31 mouse cellular contexts compared by ENCODE assay signal in the genomic region with DNA sequence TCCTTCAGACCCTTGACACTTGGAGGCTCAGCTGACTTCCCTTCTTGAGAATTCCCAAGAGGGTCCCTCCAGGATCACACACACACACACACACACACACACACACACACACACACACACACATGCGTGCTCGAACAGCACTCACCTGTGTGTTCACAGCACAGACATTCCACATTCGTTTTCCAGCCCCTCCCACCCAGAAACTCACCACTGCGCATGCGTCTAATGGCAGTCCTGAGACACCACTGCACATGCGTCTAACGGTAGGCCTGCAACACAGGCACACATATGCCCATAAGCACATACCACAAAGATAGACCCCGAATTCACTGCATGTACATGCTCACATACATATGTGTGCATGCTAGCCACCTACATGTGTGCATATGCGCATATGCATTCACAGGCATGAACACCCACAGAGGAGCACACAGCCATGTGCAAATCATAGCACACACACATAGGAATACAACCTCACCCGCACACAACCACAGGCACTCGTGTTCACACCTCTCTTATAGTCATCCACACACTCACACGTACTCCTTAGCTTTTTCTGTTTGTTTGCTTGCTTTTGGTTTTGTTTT. TPM values are rescaled to one million over a fixed set of nuclear protein-coding genes. Genes with fewer than 3 reads are reported as not detected.
DNase-seq lines count a peak whose midpoint lies in the region; ATAC-seq and TF ChIP-seq lines count a peak whose summit lies in the region.
"Had no signal": no experiment of that assay in that cellular context is flagged by ENCODE, and none has a peak within 500 bp of the region (broad histone marks: within the 10 kb centered on the region; RNA-seq: fewer than 3 reads in every experiment).

No protein-coding gene starts in this region.

- peak overlapping the region; percentile 45; the same call in 1 of the 2 replicates for H3K27ac ChIP-seq in hindbrain, embryonic 10.5 days
- no peak overlapping the region for H3K27ac ChIP-seq in hindbrain, embryonic 12.5 days
- peak overlapping the region; percentile 8; the same call in 1 of the 2 replicates for H3K27ac ChIP-seq in MEL (ENCODE audit: control insufficient read depth, low read depth, low read length)
- H3K27ac ChIP-seq: embryonic facial prominence, embryonic 13.5 days; embryonic facial prominence, embryonic 15.5 days; forebrain, embryonic 10.5 days; forebrain, embryonic 12.5 days had no signal

- DNase-seq in hindbrain, embryonic 10.5 days (ENCODE audit: low spot score), result no peak
- peak; percentile 84 for DNase-seq in MEL (ENCODE audit: low read depth, low spot score)
- DNase-seq in induced T-regulatory cell, adult 2 months (ENCODE audit: low read depth), result peak; percentile 30
- no peak for DNase-seq in urinary bladder, postnatal 25 days (ENCODE audit: low spot score)
- DNase-seq: adrenal gland, adult 8-10 months; adrenal gland, postnatal 14 days; adrenal gland, postnatal 36 days; cerebellum, adult 11 months; cerebellum, adult 18-20 months; cerebellum, adult 8-10 months; cerebellum, adult 9-11 months; cerebellum, postnatal 14 days; cerebellum, postnatal 36 days; embryo, embryonic 11 days had no signal

- TF ChIP-seq CTCF in MEL (IDR thresholded peaks at IDR 0.05 in 2 of 3, conservative IDR thresholded peaks at IDR 0.05 in 1 of 3; ENCODE audit: control insufficient read depth in 1 of 3, insufficient read depth in 1 of 3, low read depth in 2 of 3, low read length in 3 of 3, poor library complexity in 1 of 3, severe bottlenecking in 1 of 3), result no peak

- no peak overlapping the region for H3K9ac ChIP-seq in hindbrain, embryonic 12.5 days
- peak overlapping the region; percentile 66 for H3K9ac ChIP-seq in MEL (ENCODE audit: control insufficient read depth, low read depth, low read length, poor library complexity, severe bottlenecking)
- H3K9ac ChIP-seq: embryonic facial prominence, embryonic 13.5 days; embryonic facial prominence, embryonic 15.5 days; forebrain, embryonic 12.5 days had no signal

- H3K4me2 ChIP-seq in hindbrain, embryonic 12.5 days (replicated peaks), result no peak overlapping the region
- H3K4me2 ChIP-seq: embryonic facial prominence, embryonic 13.5 days; embryonic facial prominence, embryonic 15.5 days; forebrain, embryonic 12.5 days had no signal

- H3K27me3 ChIP-seq in hindbrain, embryonic 10.5 days (ENCODE audit: insufficient read depth, poor library complexity, severe bottlenecking), result peaks cover 15% of the 10 kb centered on the region; the same call in 1 of the 2 replicates
- H3K27me3 ChIP-seq in hindbrain, embryonic 12.5 days, result no peaks in the 10 kb centered on the region
- no peaks in the 10 kb centered on the region for H3K27me3 ChIP-seq in MEL (ENCODE audit: control insufficient read depth in 1 of 2, insufficient read depth in 2 of 2, low read length in 2 of 2)
- H3K27me3 ChIP-seq: embryonic facial prominence, embryonic 13.5 days; embryonic facial prominence, embryonic 15.5 days; forebrain, embryonic 12.5 days had no signal

- 93% methylated on average over 12 of the region's 12 CpGs for WGBS in hindbrain, embryonic 10.5 days
- WGBS in hindbrain, embryonic 12.5 days, result 96% methylated on average over 12 of the region's 12 CpGs

- no peaks in the 10 kb centered on the region for H3K79me2 ChIP-seq in MEL (ENCODE audit: control insufficient read depth, insufficient read depth, low read length, poor library complexity)

- TF ChIP-seq POLR2A in MEL (IDR thresholded peaks at IDR 0.05; ENCODE audit: control insufficient read depth in 1 of 2, insufficient read depth in 1 of 2, low read depth in 1 of 2, low read length in 2 of 2, poor library complexity in 1 of 2), result peak in 1 of 2 experiments; percentile 57; a peak in 1 of 4 replicates

- ATAC-seq in hindbrain, embryonic 12.5 days (ENCODE audit: low FRiP score), result no peak
- ATAC-seq in cerebellum, adult (ENCODE audit: insufficient number of reproducible peaks, low FRiP score, low TSS enrichment), result no peak
- ATAC-seq: activated CD4-positive, CD25-positive, alpha-beta regulatory T cell, adult 4 months; forebrain, embryonic 14.5 days; forebrain, embryonic 16.5 days; Patski had no signal

- H3K36me3 ChIP-seq in hindbrain, embryonic 10.5 days, result no peaks in the 10 kb centered on the region
- H3K36me3 ChIP-seq in hindbrain, embryonic 12.5 days, result no peaks in the 10 kb centered on the region
- H3K36me3 ChIP-seq in MEL (ENCODE audit: control insufficient read depth in 1 of 2, insufficient read depth in 2 of 2, low read length in 2 of 2), result peaks cover 0 to 2% of the 10 kb centered on the region in 2 experiments; a peak in 2 of 4 replicates
- H3K36me3 ChIP-seq: embryonic facial prominence, embryonic 13.5 days; embryonic facial prominence, embryonic 15.5 days; forebrain, embryonic 10.5 days; forebrain, embryonic 12.5 days; G1E had no signal

- H3K4me3 ChIP-seq in hindbrain, embryonic 10.5 days, result no peak overlapping the region
- H3K4me3 ChIP-seq in hindbrain, embryonic 12.5 days, result no peak overlapping the region
- H3K4me3 ChIP-seq in MEL (ENCODE audit: control insufficient read depth in 1 of 2, insufficient read depth in 1 of 2, low read depth in 2 of 2, low read length in 2 of 2), result peak overlapping the region; percentile 64 to 78
- H3K4me3 ChIP-seq: embryonic facial prominence, embryonic 13.5 days; embryonic facial prominence, embryonic 15.5 days; erythroblast, embryonic 14.5 days; forebrain, embryonic 10.5 days; forebrain, embryonic 12.5 days had no signal

- H3K4me1 ChIP-seq in hindbrain, embryonic 10.5 days (replicated peaks), result peaks cover 57% of the 10 kb centered on the region
- peaks cover 28% of the 10 kb centered on the region for H3K4me1 ChIP-seq in hindbrain, embryonic 12.5 days
- peaks cover under 1 to 4% of the 10 kb centered on the region in 2 experiments; a peak in 3 of 4 replicates for H3K4me1 ChIP-seq in MEL (ENCODE audit: control insufficient read depth in 1 of 2, insufficient read depth in 2 of 2, low read length in 2 of 2)

- H3K9me3 ChIP-seq in hindbrain, embryonic 10.5 days, result no peaks in the 10 kb centered on the region
- H3K9me3 ChIP-seq in hindbrain, embryonic 12.5 days (replicated peaks), result no peaks in the 10 kb centered on the region
- no peaks in the 10 kb centered on the region for H3K9me3 ChIP-seq in MEL (replicated peaks; ENCODE audit: insufficient read depth, low read length)
- H3K9me3 ChIP-seq: embryonic facial prominence, embryonic 13.5 days; embryonic facial prominence, embryonic 15.5 days; forebrain, embryonic 10.5 days; forebrain, embryonic 12.5 days; G1E had no signal

- no peak for TF ChIP-seq RAD21 in MEL (IDR thresholded peaks at IDR 0.05; ENCODE audit: low read depth, low read length)

- no peak for TF ChIP-seq EP300 in MEL (IDR thresholded peaks at IDR 0.05; ENCODE audit: low read depth in 1 of 2, low read length in 2 of 2)

TF ChIP-seq in MEL, 35 proteins besides CTCF, POLR2A, EP300 and RAD21:
- peak; percentile 73 for TF ChIP-seq NRF1 (IDR thresholded peaks at IDR 0.05; ENCODE audit: insufficient read depth, low read depth, low read length, poor library complexity, severe bottlenecking)
- no peak for TF ChIP-seq ZNF384 (IDR thresholded peaks at IDR 0.05; ENCODE audit: low read depth, low read length)
- 0 out of 2 replicates have a peak, but pooled peaks have one; percentile 17 for TF ChIP-seq HCFC1 (IDR thresholded peaks at IDR 0.05; ENCODE audit: low read depth, low read length)

RNA-seq across cellular contexts. Expression of a gene that starts 29.5 kb away (rescaled TPM):
- 45.0 and 47.8 TPM in 2 replicates for polyA plus RNA-seq in hindbrain, embryonic 10.5 days (2016; fragmentation: Nextera tagmentation; extraction: Ambion mirVana)
- polyA plus RNA-seq in hindbrain, embryonic 12.5 days (2016; fragmentation: Nextera tagmentation; extraction: Ambion mirVana), result 67.1 and 72.6 TPM in 2 replicates
- 17.6 and 20.8 TPM in 2 replicates for total RNA-seq in MEL (2012; rRNA removed)
- polyA plus RNA-seq in MEL (2012; ENCODE audit: insufficient read depth in 1 of 2, insufficient read length in 2 of 2, low read depth in 1 of 2, low replicate concordance in 2 of 2, missing spikeins in 1 of 2), result 10 to 100 TPM in 1 of 2 experiments, not detected in 1; 24.3 TPM

RNA-seq across cellular contexts. Expression of a gene that starts 29.7 kb away (rescaled TPM):
- 0.14 and 0.21 TPM in 2 replicates for polyA plus RNA-seq in hindbrain, embryonic 10.5 days (2016; fragmentation: Nextera tagmentation; extraction: Ambion mirVana)
- 1.0 TPM in 2 replicates for polyA plus RNA-seq in hindbrain, embryonic 12.5 days (2016; fragmentation: Nextera tagmentation; extraction: Ambion mirVana)
- 0.12 and 0.16 TPM in 2 replicates for total RNA-seq in MEL (2012; rRNA removed)
- under 1 TPM in 1 of 2 experiments, not detected in 1; 0.46 TPM for polyA plus RNA-seq in MEL (2012; ENCODE audit: insufficient read depth in 1 of 2, insufficient read length in 2 of 2, low read depth in 1 of 2, low replicate concordance in 2 of 2, missing spikeins in 1 of 2)
- total RNA-seq: adrenal gland, adult 8-10 months; common myeloid progenitor, adult 5-6 weeks had no signal
- polyA plus RNA-seq: erythroblast, embryonic 14.5 days; G1E had no signal

RNA-seq across cellular contexts. Expression of a gene that starts 34.4 kb away (rescaled TPM):
- 9.2 and 28.1 TPM in 2 replicates for polyA plus RNA-seq in hindbrain, embryonic 10.5 days (2016; fragmentation: Nextera tagmentation; extraction: Ambion mirVana)
- 12.4 and 19.5 TPM in 2 replicates for polyA plus RNA-seq in hindbrain, embryonic 12.5 days (2016; fragmentation: Nextera tagmentation; extraction: Ambion mirVana)
- total RNA-seq in MEL (2012; rRNA removed), result not detected in 2 replicates
- not detected for polyA plus RNA-seq in MEL (2012; ENCODE audit: insufficient read depth in 1 of 2, insufficient read length in 2 of 2, low read depth in 1 of 2, low replicate concordance in 2 of 2, missing spikeins in 1 of 2)
- total RNA-seq: common myeloid progenitor, adult 5-6 weeks had no signal
- polyA plus RNA-seq: activated CD4-positive, CD25-positive, alpha-beta regulatory T cell, adult 4 months; C2C12; erythroblast, embryonic 14.5 days; G1E; Patski had no signal

RNA-seq across cellular contexts. Expression of a gene that starts 55.1 kb away (rescaled TPM):
- 0.14 and 0.26 TPM in 2 replicates for polyA plus RNA-seq in hindbrain, embryonic 10.5 days (2016; fragmentation: Nextera tagmentation; extraction: Ambion mirVana)
- polyA plus RNA-seq in hindbrain, embryonic 12.5 days (2016; fragmentation: Nextera tagmentation; extraction: Ambion mirVana), result 0.36 and 0.66 TPM in 2 replicates
- 0.15 TPM in 1 of 2 replicates, not detected in the other for total RNA-seq in MEL (2012; rRNA removed)
- under 1 TPM in 1 of 2 experiments, not detected in 1; 0.47 TPM for polyA plus RNA-seq in MEL (2012; ENCODE audit: insufficient read depth in 1 of 2, insufficient read length in 2 of 2, low read depth in 1 of 2, low replicate concordance in 2 of 2, missing spikeins in 1 of 2)
- total RNA-seq: adrenal gland, adult 18-20 months; adrenal gland, adult 8-10 months; adrenal gland, postnatal 14 days; adrenal gland, postnatal 36 days; common myeloid progenitor, adult 5-6 weeks; G1E had no signal
- polyA plus RNA-seq: activated CD4-positive, CD25-positive, alpha-beta regulatory T cell, adult 4 months; embryonic facial prominence, embryonic 11.5 days; erythroblast, embryonic 14.5 days; forebrain, embryonic 10.5 days; frontal cortex, adult 2 months; G1E had no signal

RNA-seq across cellular contexts. Expression of a gene that starts 58.4 kb away (rescaled TPM):
- polyA plus RNA-seq in hindbrain, embryonic 10.5 days (2016; fragmentation: Nextera tagmentation; extraction: Ambion mirVana), result 9.8 and 16.1 TPM in 2 replicates
- polyA plus RNA-seq in hindbrain, embryonic 12.5 days (2016; fragmentation: Nextera tagmentation; extraction: Ambion mirVana), result 13.4 and 15.8 TPM in 2 replicates
- 4.0 and 4.9 TPM in 2 replicates for total RNA-seq in MEL (2012; rRNA removed)
- polyA plus RNA-seq in MEL (2012; ENCODE audit: insufficient read depth in 1 of 2, insufficient read length in 2 of 2, low read depth in 1 of 2, low replicate concordance in 2 of 2, missing spikeins in 1 of 2), result 1 to 10 TPM in 1 of 2 experiments, not detected in 1; 9.3 TPM
- polyA plus RNA-seq: erythroblast, embryonic 14.5 days had no signal

Comparison
In these comparisons a context has a peak if more than half of its experiments do, and no peak if none do; other contexts are left out.
1. DNase-seq: peak in MEL (single experiment) and induced T-regulatory cell, adult 2 months (single experiment); none in hindbrain, embryonic 10.5 days (single experiment) and urinary bladder, postnatal 25 days (single experiment).
2. H3K4me3 ChIP-seq: peak in MEL (2 of 2); none in hindbrain, embryonic 10.5 days (single experiment) and hindbrain, embryonic 12.5 days (single experiment).
3. RNA of a gene that starts 34.4 kb away (polyA plus RNA-seq): 12.4 to 19.5 TPM in hindbrain, embryonic 12.5 days and 9.2 to 28.1 TPM in hindbrain, embryonic 10.5 days; not detected in MEL; every median in the first group is over 10 times any median in the second.